Mouse (Mus musculus): Measurements from ENCODE around the gene Tmem185b. TPM values are rescaled to one million over a fixed set of nuclear protein-coding genes. Genes with fewer than 3 reads are reported as not detected.
A peak's percentile ranks its signal among the peaks of the same experiment; 100 is the strongest.

The Tmem185b gene
- total RNA-seq, 2 experiments from 2014 or later = 15.4 to 19.8 TPM

DNA sequence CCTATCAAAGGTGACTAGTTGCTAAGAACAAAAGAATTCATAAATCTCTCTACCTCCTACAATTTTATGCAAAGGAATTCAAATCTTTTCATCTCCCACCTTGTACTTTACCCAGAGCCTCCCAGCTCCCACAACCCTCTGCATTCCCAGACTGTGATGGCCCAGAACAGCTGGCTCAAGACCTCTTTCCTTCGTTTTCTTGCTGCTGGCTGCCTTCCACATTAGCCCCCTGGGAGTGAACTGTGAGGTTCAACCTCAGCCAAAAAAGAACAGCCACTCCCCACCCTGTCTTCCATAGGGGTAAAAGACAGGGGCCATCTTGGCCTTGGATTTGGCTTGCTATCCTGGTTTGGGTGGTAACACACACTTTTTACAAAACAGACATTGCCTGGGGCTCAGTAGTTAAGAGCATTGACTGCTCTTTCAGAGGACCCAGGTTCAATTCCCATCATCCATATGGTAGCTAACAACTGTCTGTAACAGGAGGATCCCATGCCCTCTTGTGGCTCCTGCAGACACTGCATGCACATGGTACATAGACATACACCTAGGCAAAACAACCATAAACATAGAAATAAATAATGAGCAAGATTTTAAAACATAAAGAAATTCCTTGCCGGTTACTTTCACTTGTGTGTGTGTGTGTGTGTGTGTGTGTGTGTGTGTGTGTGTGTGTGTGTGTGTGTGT, 31.8 kb upstream of the Tmem185b start:
- DNase-seq (ENCODE audit: low spot score in 2 of 2) = no peak
- Histone ChIP-seq H3K27ac (no peak overlapping the region), H3K4me3 (no peak overlapping the region)
- TF ChIP-seq CTCF (conservative IDR thresholded peaks at IDR 0.05) = peak; percentile 59

- TF ChIP-seq CTCF (conservative IDR thresholded peaks at IDR 0.05) = no peak
- Histone ChIP-seq H3K4me3 (no peak overlapping the region), H3K27ac (no peak overlapping the region)
- no peak for DNase-seq (ENCODE audit: low spot score in 2 of 2)
Measured at GRCm38 (mm10) chr1:119494712-119495395, 31.1 kb upstream of the Tmem185b start.

- DNase-seq (ENCODE audit: low spot score in 2 of 2) = no peak
- no peak for TF ChIP-seq CTCF (conservative IDR thresholded peaks at IDR 0.05)
- no peak overlapping the region for H3K4me3 ChIP-seq
- H3K27ac ChIP-seq = no peak overlapping the region
Measured at GRCm38 (mm10) chr1:119495396-119495775, 30.6 kb upstream of the Tmem185b start.

DNA sequence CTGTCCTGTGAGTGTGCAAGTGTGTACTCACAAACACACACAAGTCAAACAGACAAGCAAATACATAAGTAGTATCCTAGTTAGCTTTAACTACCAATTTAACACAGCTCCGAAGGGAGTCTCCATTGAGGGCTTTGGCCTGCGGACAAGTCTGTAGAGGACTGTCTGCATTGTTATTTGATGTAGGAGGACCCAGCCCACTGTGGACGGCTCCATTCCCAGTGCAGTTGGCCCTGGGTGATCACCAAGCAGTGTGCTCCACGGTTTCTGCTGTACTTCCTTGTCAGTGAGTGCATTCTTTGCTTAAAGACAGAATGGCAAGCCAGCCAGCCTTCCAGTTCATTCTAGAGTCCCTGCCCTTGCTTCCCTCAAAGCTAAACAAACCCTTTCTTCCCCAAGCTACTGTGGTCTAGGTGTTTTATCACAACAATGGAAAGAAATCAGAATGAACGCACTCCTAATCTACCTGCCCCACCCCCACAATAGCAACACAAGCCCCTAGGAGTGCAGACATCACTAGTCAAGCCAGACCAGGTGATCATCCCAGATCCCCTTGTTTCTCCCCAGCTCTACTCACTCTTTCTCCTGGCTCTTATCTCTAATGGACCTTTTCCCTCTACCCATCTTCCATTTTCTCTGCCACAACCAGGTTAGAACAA, 28.5 kb upstream of the Tmem185b start:
- Histone ChIP-seq H3K27ac (no peak overlapping the region), H3K4me3 (no peak overlapping the region)
- TF ChIP-seq CTCF (conservative IDR thresholded peaks at IDR 0.05) = no peak
- DNase-seq (ENCODE audit: low spot score in 2 of 2) = no peak

DNA sequence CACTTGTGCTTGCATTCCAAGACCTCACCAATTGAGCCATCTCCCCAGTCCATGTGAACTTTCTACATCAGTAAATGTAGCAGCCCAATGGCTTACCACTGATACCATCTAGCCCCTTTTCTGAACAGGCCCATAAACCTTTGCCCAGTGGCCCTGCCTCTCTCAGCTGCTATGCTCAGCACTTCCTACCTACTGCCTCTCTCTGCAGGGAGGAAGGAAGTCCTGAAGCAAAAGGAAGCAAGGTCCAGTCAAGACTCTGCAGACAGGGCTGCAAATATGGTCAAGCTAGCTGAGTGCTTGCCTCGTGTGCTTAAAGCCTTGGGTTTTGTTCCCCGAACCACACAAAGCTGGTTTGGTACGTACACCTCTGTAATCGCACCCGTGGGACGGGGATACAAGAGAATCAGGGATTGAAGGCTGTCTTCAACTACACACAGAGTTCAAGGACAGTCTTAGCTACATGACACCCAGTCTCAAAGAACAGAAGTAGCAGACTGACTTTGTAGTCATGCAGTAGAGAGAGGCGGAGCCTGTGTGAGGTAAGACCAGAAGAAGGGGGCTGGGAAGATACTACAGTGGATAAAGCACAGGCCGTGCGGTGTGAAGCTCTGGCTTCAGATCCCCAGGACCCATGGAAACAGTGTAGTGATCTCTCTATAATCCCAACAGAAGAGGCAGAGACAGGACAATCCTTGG, 27.3 kb upstream of the Tmem185b start:
- no peak overlapping the region for H3K27ac ChIP-seq
- H3K4me3 ChIP-seq = no peak overlapping the region
- no peak for DNase-seq (ENCODE audit: low spot score in 2 of 2)
- no peak for TF ChIP-seq CTCF (conservative IDR thresholded peaks at IDR 0.05)

GRCm38 (mm10) chr1:119499456-119499855, 26.5 kb upstream of the Tmem185b start:
- H3K4me3 ChIP-seq = no peak overlapping the region
- no peak for DNase-seq (ENCODE audit: low spot score in 2 of 2)
- TF ChIP-seq CTCF (conservative IDR thresholded peaks at IDR 0.05) = no peak
- H3K27ac ChIP-seq = no peak overlapping the region

- no peak for DNase-seq (ENCODE audit: low spot score in 2 of 2)
- Histone ChIP-seq H3K27ac (no peak overlapping the region), H3K4me3 (no peak overlapping the region)
- TF ChIP-seq CTCF (conservative IDR thresholded peaks at IDR 0.05) = no peak
Measured at GRCm38 (mm10) chr1:119501881-119502280, 24.1 kb upstream of the Tmem185b start.

GRCm38 (mm10) chr1:119502729-119503128, 23.2 kb upstream of the Tmem185b start:
- no peak overlapping the region; the same call in 1 of the 2 replicates for H3K4me3 ChIP-seq
- no peak for TF ChIP-seq CTCF (conservative IDR thresholded peaks at IDR 0.05)
- no peak for DNase-seq (ENCODE audit: low spot score in 2 of 2)
- H3K27ac ChIP-seq = no peak overlapping the region

- no peak for DNase-seq (ENCODE audit: low spot score in 2 of 2)
- Histone ChIP-seq H3K4me3 (peak overlapping the region; percentile 94; the same call in 1 of the 2 replicates), H3K27ac (no peak overlapping the region; the same call in 1 of the 2 replicates)
- TF ChIP-seq CTCF (conservative IDR thresholded peaks at IDR 0.05) = no peak
Measured at GRCm38 (mm10) chr1:119503181-119503580, 22.8 kb upstream of the Tmem185b start.

- no peak for DNase-seq (ENCODE audit: low spot score in 2 of 2)
- Histone ChIP-seq H3K4me3 (peak overlapping the region; percentile 94), H3K27ac (peak overlapping the region; percentile 89)
- no peak for TF ChIP-seq CTCF (conservative IDR thresholded peaks at IDR 0.05)
Measured at GRCm38 (mm10) chr1:119503808-119504207, 22.2 kb upstream of the Tmem185b start.

DNA sequence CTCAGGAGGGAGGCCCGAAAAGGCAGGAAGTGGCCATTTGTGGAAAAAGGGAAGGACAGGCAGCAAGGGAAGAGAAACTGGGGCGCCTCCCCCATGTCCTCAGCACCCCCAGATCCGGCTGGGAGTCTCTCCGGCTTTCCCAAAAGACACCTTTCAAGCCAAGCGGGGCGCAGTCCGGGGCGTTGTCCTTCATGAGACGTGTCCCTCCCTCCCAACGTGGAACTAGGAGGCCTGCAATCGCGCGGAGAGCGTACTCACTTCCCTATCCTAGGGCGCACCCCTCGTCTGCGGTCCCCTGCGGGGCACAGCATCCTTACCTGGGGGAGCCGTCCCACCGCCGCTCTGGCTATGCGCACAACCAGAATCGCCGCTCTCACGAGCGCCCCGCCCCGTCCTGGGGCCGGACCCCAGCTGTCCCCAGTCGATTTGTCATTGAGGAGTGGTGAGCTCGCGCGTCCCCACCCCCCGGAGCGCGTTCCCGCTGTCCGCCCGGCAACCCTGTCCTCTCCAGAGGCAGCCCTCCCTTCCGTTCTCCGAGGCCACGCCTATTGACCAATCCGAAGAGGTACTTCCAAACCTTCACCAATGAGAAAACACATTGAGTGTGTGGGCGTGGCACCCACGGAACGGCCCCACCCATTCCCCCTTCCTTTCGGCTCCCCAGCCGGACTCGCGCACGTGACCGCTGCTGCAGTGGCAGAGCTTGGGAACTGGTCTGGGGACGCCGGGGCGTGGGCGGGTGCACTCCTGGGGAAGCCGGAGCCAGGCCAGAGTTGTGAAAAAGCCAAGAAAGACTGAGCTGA, 21.5 kb upstream of the Tmem185b start, which contains the start of gene Ralb:
Ralb (minus strand) TSS at position 535 of the 803 bp plus-strand sequence.
- 0 out of 2 replicates have a peak, but pooled peaks have one; percentile 5 for TF ChIP-seq CTCF (conservative IDR thresholded peaks at IDR 0.05)
- peak within 1 kb of the TSS; percentile 94 for H3K4me3 ChIP-seq
- H3K27ac ChIP-seq = peak within 1 kb of the TSS; percentile 89
- peak; percentile 93 to 98 for DNase-seq (ENCODE audit: low spot score in 2 of 2)

DNA sequence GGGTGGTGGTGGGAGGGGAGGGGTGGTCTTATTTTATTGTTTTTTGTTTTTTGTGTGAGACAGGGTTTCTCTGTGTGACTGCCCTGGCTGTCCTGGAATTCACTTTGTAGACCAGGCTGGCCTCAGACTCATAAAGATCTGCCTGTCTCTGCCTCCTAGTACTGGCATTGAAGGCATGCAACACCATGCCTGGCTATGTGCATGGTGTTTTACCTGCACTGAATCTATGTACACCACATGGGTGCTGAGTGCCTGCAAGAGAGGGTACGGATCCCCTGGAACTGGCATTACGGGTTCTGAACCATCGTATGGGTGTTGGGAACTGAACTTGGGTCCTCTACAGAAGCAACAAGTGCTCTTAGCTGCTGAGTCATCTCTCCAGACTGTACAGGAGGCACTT, 20.0 kb upstream of the Tmem185b start:
- DNase-seq (ENCODE audit: low spot score in 2 of 2) = no peak
- Histone ChIP-seq H3K4me3 (no peak overlapping the region), H3K27ac (no peak overlapping the region)
- no peak for TF ChIP-seq CTCF (conservative IDR thresholded peaks at IDR 0.05)

Data from layer of hippocampus, adult 2 months (tissue).